8 mouse cellular contexts compared by ENCODE assay signal in the genomic region with DNA sequence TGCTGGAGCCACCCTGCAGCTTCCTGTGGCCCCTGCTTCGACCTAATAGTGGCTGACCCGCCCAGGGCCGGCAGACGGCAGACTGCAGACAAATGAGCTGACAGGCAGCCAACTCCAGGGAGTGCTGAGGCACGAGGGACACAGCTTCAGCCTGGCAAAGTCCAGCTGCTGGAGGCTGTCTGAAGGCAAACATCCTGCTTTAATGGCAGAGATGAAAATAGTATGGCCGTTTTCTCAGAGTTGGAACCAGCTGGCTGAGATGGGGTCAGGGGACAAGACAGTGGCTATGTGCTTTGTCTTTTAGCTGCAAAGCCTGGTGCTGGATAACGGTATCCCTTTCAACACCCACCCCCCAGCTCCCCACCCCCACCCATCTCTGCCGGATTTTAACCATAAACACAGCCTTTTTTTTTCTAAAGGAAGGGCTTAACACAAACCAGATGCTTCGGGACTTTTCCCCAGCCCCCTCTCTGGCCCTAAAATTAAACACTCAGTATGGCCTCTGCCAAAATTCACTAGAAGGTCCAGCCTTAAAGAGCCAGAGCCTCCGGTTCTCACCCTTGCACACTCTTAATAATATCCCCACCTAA. TPM values are rescaled to one million over a fixed set of nuclear protein-coding genes. Genes with fewer than 3 reads are reported as not detected.
DNase-seq lines count a peak whose midpoint lies in the region; ATAC-seq and TF ChIP-seq lines count a peak whose summit lies in the region.

No protein-coding gene starts in this region.

- no peak overlapping the region for H3K4me3 ChIP-seq in embryonic facial prominence, embryonic 14.5 days (ENCODE audit: low read depth, low read length)
- peak overlapping the region; percentile 34 for H3K4me3 ChIP-seq in heart, embryonic 10.5 days
- no peak overlapping the region for H3K4me3 ChIP-seq in liver, adult 2 months (ENCODE audit: insufficient read depth, low read depth, low read length)
- peak overlapping the region; percentile 1 for H3K4me3 ChIP-seq in myocyte

- peaks cover 61% of the 10 kb centered on the region for H3K4me1 ChIP-seq in embryonic facial prominence, embryonic 14.5 days (ENCODE audit: control insufficient read depth, insufficient read depth, low read length)
- peaks cover 73% of the 10 kb centered on the region for H3K4me1 ChIP-seq in heart, embryonic 10.5 days
- peaks cover 23% of the 10 kb centered on the region for H3K4me1 ChIP-seq in liver, adult 2 months (ENCODE audit: control insufficient read depth, insufficient read depth, low read length)

- no peak overlapping the region for H3ac ChIP-seq in myocyte (ENCODE audit: control insufficient read depth, insufficient read length)

- H3K27me3 ChIP-seq in embryonic facial prominence, embryonic 14.5 days (replicated peaks; ENCODE audit: control insufficient read depth, insufficient read depth, low read length): no peaks in the 10 kb centered on the region
- no peaks in the 10 kb centered on the region for H3K27me3 ChIP-seq in heart, embryonic 10.5 days (ENCODE audit: insufficient read depth, poor library complexity, severe bottlenecking)
- H3K27me3 ChIP-seq in liver, adult 2 months (ENCODE audit: control insufficient read depth, insufficient read depth, low read length): no peaks in the 10 kb centered on the region
- H3K27me3 ChIP-seq in myocyte (ENCODE audit: control insufficient read depth, insufficient read depth, insufficient read length): no peaks in the 10 kb centered on the region

- peak; percentile 74 for ATAC-seq in embryonic facial prominence, embryonic 14.5 days (ENCODE audit: low read depth)

- peak overlapping the region; percentile 50 for H3K9ac ChIP-seq in embryonic facial prominence, embryonic 14.5 days (ENCODE audit: low read depth, low read length)
- 0 out of 2 replicates have a peak overlapping the region, but pooled peaks have one; percentile 5 for H3K9ac ChIP-seq in liver, adult 2 months (ENCODE audit: low read depth, low read length)

- peak overlapping the region; percentile 47 for H3K4me2 ChIP-seq in embryonic facial prominence, embryonic 14.5 days (ENCODE audit: low read depth, low read length)
- H3K4me2 ChIP-seq in myocyte (ENCODE audit: low read depth): peak overlapping the region; percentile 75

- WGBS in embryonic facial prominence, embryonic 14.5 days: 3% methylated on average over 8 of the region's 10 CpGs
- WGBS in heart, embryonic 10.5 days: under 1% methylated on average over 10 of the region's 10 CpGs
- 4% methylated on average over 10 of the region's 10 CpGs for WGBS in liver, adult 2 months

- H3K9me3 ChIP-seq in embryonic facial prominence, embryonic 14.5 days (ENCODE audit: control insufficient read depth, low read length): peaks cover 13% of the 10 kb centered on the region; the same call in 1 of the 2 replicates
- no peaks in the 10 kb centered on the region for H3K9me3 ChIP-seq in heart, embryonic 10.5 days

- H3K36me3 ChIP-seq in embryonic facial prominence, embryonic 14.5 days (ENCODE audit: control insufficient read depth, insufficient read depth, low read length): peaks cover 9% of the 10 kb centered on the region; the same call in 1 of the 2 replicates
- H3K36me3 ChIP-seq in heart, embryonic 10.5 days: peaks cover 23% of the 10 kb centered on the region
- no peaks in the 10 kb centered on the region for H3K36me3 ChIP-seq in liver, adult 2 months (ENCODE audit: control insufficient read depth, insufficient read depth, low read length)
- H3K36me3 ChIP-seq in myocyte (ENCODE audit: control insufficient read depth, insufficient read depth): no peaks in the 10 kb centered on the region

- H3K27ac ChIP-seq in embryonic facial prominence, embryonic 14.5 days (replicated peaks; ENCODE audit: low read depth, low read length): peak overlapping the region; percentile 94
- H3K27ac ChIP-seq in heart, embryonic 10.5 days: peak overlapping the region; percentile 87
- H3K27ac ChIP-seq in liver, adult 2 months (replicated peaks; ENCODE audit: insufficient read depth, low read depth, low read length): peak overlapping the region; percentile 86

- DNase-seq in layer of hippocampus, adult 11-12 months (ENCODE audit: low spot score): peak; percentile 47
- no peak for DNase-seq in layer of hippocampus, adult 9-10 months (ENCODE audit: low spot score)
- peak; percentile 95 for DNase-seq in embryonic facial prominence, embryonic 14.5 days (ENCODE audit: low spot score)
- DNase-seq in heart, embryonic 10.5 days (ENCODE audit: low spot score): peak; percentile 91
- peak; percentile 91 for DNase-seq in kidney, adult 9 months
- DNase-seq in liver, adult 2 months (ENCODE audit: extremely low read depth, low read depth, low spot score): peak; percentile 90
- peak; percentile 85 for DNase-seq in urinary bladder, postnatal 14 days (ENCODE audit: low spot score)

- peak; percentile 46; the same call in 1 of the 2 replicates for TF ChIP-seq CTCF in liver, adult 2 months (IDR thresholded peaks at IDR 0.05; ENCODE audit: low read depth, low read length)

- TF ChIP-seq POLR2A in liver, adult 2 months (IDR thresholded peaks at IDR 0.05; ENCODE audit: extremely low read depth, insufficient read depth, low read length): no peak
- TF ChIP-seq POLR2A in myocyte (IDR thresholded peaks at IDR 0.05; ENCODE audit: insufficient read length, low read depth): peak; percentile 47

- peaks cover 35% of the 10 kb centered on the region for H3K79me2 ChIP-seq in liver, adult 2 months (ENCODE audit: control insufficient read depth, insufficient read depth, low read length)
- H3K79me2 ChIP-seq in myocyte (ENCODE audit: control insufficient read depth, insufficient read depth): peaks cover 80% of the 10 kb centered on the region

TF ChIP-seq in myocyte, 11 proteins besides CTCF, POLR2A, EP300 and RAD21:
- peak; percentile 40 for TF ChIP-seq POLR2AphosphoS2 (IDR thresholded peaks at IDR 0.05; ENCODE audit: insufficient read length, low read depth)
- no peak for TF ChIP-seq REST (IDR thresholded peaks at IDR 0.05; ENCODE audit: insufficient read depth, insufficient read length)
- peak; percentile 23 for TF ChIP-seq TCF12 (IDR thresholded peaks at IDR 0.05; ENCODE audit: insufficient read depth, poor library complexity, severe bottlenecking)
- TF ChIP-seq MYOD1 (IDR thresholded peaks at IDR 0.05; ENCODE audit: control insufficient read depth in 1 of 3, insufficient read length in 2 of 3, low read depth in 2 of 3): peak; percentile 87 to 91 (median 91)
- peak; percentile 40 to 87 (median 52) for TF ChIP-seq MYOG (IDR thresholded peaks at IDR 0.05; ENCODE audit: control insufficient read depth in 1 of 3, insufficient read depth in 1 of 3, insufficient read length in 2 of 3, low read depth in 2 of 3)

RNA-seq across cellular contexts. Expression of gene Actn1, which starts 30.0 kb away (rescaled TPM):
- polyA plus RNA-seq in embryonic facial prominence, embryonic 14.5 days (2014; fragmentation: Nextera tagmentation; extraction: Ambion mirVana): 33.0 and 34.6 TPM in 2 replicates
- polyA plus RNA-seq in heart, embryonic 10.5 days (2016; fragmentation: Nextera tagmentation; extraction: Ambion mirVana): 62.6 and 67.8 TPM in 2 replicates
- 15.4 and 21.9 TPM in 2 replicates for total RNA-seq in liver, adult 2 months (2014; rRNA removed)
- polyA plus RNA-seq in liver, adult 2 months (2012; rRNA removed): 11.0 and 17.6 TPM in 2 replicates
- polyA plus RNA-seq in myocyte (2012; fragmentation: generic; extraction: Trizol): 166 TPM

Comparison
In these comparisons a context has a peak if more than half of its experiments do, and no peak if none do; other contexts are left out.
1. H3K4me3 ChIP-seq: peak in heart, embryonic 10.5 days (single experiment) and myocyte (single experiment); none in embryonic facial prominence, embryonic 14.5 days (single experiment) and liver, adult 2 months (single experiment).
2. Peak in every context shown above with its lines, with median percentiles within 50 percentile points of each other: H3K27ac ChIP-seq.